Mouse (Mus musculus) midbrain, embryonic 16.5 days (tissue): ENCODE data around the gene Gimd1. TPM values are rescaled to one million over a fixed set of nuclear protein-coding genes. Genes with fewer than 3 reads are reported as not detected.

Experiments
- ATAC-seq: fragments of 200-750 bp; cut with Nextera tagmentation; 2 replicates; pipeline ENCODE4 v1.8.0; 2017; ENCODE audit warnings: moderate TSS enrichment
- H3K27ac ChIP-seq: fragments of 300-500 bp; sonication (generic); 2 replicates; pipeline ENCODE4 v1.5.1; 2014; ENCODE audit warnings: mild to moderate bottlenecking, low read length, mixed read lengths
- H3K27me3 ChIP-seq: fragments of 300-500 bp; sonication (generic); 2 replicates; pipeline ENCODE4 v1.6.1; 2014; ENCODE audit warnings: low read depth, low read length, mixed read lengths; ENCODE audit not compliant: control insufficient read depth, insufficient read depth
- H3K36me3 ChIP-seq: fragments of 300-500 bp; sonication (generic); 2 replicates; pipeline ENCODE4 v1.6.1; 2014; ENCODE audit warnings: mild to moderate bottlenecking, low read length, moderate library complexity, mixed read lengths; ENCODE audit not compliant: control insufficient read depth, insufficient read depth
- H3K4me1 ChIP-seq: fragments of 300-500 bp; sonication (generic); 2 replicates; pipeline ENCODE4 v1.6.1; 2014; ENCODE audit warnings: mild to moderate bottlenecking, low read length, mixed read lengths; ENCODE audit not compliant: control insufficient read depth, insufficient read depth
- H3K4me2 ChIP-seq: fragments of 300-500 bp; sonication (generic); 2 replicates; pipeline ENCODE4 v1.6.1; 2014; ENCODE audit warnings: mild to moderate bottlenecking, low read length, mixed read lengths
- H3K4me3 ChIP-seq: fragments of 300-500 bp; sonication (generic); 2 replicates; pipeline ENCODE4 v1.5.1; 2014; ENCODE audit warnings: low read depth, mild to moderate bottlenecking, low read length, moderate library complexity, mixed read lengths
- H3K9ac ChIP-seq: fragments of 300-500 bp; sonication (generic); 2 replicates; pipeline ENCODE4 v1.6.1; 2014; ENCODE audit warnings: low read depth, low read length, mixed read lengths
- H3K9me3 ChIP-seq: fragments of 300-500 bp; sonication (generic); replicated peaks from 2 replicates; pipeline ENCODE4 v1.6.1; 2014; ENCODE audit warnings: mild to moderate bottlenecking, low read length, mixed read lengths; ENCODE audit not compliant: control insufficient read depth, poor library complexity, severe bottlenecking
- WGBS: fragments of 180-500 bp; shearing (Covaris S2); extraction: QIAGEN DNeasy Blood & Tissue Kit; methylation state at CpG from one replicate; pipeline ENCODE4 v1.1.7; 2014; 5-methylcytosine and 5-hydroxymethylcytosine counted together
- polyA plus RNA-seq: library from polyadenylated mRNA; unstranded; fragments of >200 nt; fragmentation: Nextera tagmentation; extraction: Ambion mirVana; gene quantifications from 2 replicates; pipeline ENCODE4 v1.2.1, GENCODE M21; 2015

Gene Gimd1
- polyA plus RNA-seq, 1 experiment from 2014 or later, result not detected

DNA sequence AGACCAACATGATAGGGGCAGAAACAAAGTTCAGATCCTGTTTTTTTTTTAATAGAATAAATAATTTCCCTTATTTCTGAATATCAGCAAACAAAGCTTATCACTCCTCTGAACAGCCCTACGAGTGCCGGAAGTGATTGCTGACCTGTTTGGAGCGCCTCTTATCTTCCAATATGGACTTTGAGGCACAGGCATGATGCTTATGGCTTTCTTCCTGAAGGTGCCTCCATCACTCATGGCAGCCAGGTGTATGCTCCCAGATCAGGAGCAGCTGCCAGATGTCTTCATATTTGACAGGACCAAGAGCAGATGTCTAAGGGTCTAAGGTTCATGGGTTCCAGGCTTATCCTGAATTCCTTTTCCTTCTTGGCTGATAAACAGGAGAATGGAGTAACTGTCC is 7.5 kb downstream of the Gimd1 start:
- ATAC-seq, result no peak
- Histone ChIP-seq H3K9me3 (no peaks in the 10 kb centered on the region), H3K36me3 (no peaks in the 10 kb centered on the region), H3K9ac (no peak overlapping the region), H3K27ac (no peak overlapping the region), H3K27me3 (no peaks in the 10 kb centered on the region), H3K4me1 (no peaks in the 10 kb centered on the region), H3K4me2 (no peak overlapping the region), H3K4me3 (no peak overlapping the region)
- 94% methylated on average over 3 of the region's 3 CpGs for WGBS

- no peak for ATAC-seq
- H3K27ac ChIP-seq, result no peak overlapping the region
- no peak overlapping the region for H3K4me2 ChIP-seq
- no peaks in the 10 kb centered on the region for H3K9me3 ChIP-seq
- no peaks in the 10 kb centered on the region for H3K27me3 ChIP-seq
- H3K4me1 ChIP-seq, result no peaks in the 10 kb centered on the region
- 93% methylated on average over 4 of the region's 4 CpGs for WGBS
- no peak overlapping the region for H3K9ac ChIP-seq
- no peaks in the 10 kb centered on the region for H3K36me3 ChIP-seq
- H3K4me3 ChIP-seq, result no peak overlapping the region
These were observed 14.5 kb downstream of the Gimd1 start for GRCm38 (mm10) chr3:132644071-132644470.

DNA sequence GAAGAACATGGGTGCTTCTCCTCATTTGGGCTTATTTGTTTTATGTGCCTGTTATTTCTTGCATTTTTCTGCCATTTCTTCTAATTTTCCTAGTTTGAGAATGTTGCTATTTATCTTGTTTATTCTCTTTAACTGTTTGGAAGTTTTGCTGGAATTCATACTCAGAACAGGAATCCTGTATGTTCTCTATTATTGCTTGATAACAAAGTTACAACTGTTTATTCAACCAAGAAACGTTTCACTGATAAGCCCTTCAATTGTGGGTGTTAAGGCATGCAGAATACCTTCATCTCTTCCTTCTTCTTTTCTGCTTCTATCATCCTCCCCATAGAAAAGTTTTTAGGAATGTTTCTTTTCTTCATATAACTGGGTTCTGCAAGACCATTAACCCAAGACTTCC is 17.2 kb downstream of the Gimd1 start:
- Histone ChIP-seq H3K27me3 (no peaks in the 10 kb centered on the region), H3K27ac (no peak overlapping the region), H3K9ac (no peak overlapping the region), H3K9me3 (no peaks in the 10 kb centered on the region), H3K4me3 (no peak overlapping the region), H3K4me2 (no peak overlapping the region), H3K36me3 (no peaks in the 10 kb centered on the region), H3K4me1 (no peaks in the 10 kb centered on the region)
- WGBS, result 52% methylated on average over 1 of the region's 1 CpGs
- ATAC-seq, result no peak

GRCm38 (mm10) chr3:132649368-132649767 is 19.7 kb downstream of the Gimd1 start:
- H3K4me1 ChIP-seq, result no peaks in the 10 kb centered on the region
- H3K36me3 ChIP-seq, result no peaks in the 10 kb centered on the region
- no peak overlapping the region for H3K4me2 ChIP-seq
- ATAC-seq, result no peak
- no peak overlapping the region for H3K9ac ChIP-seq
- no peaks in the 10 kb centered on the region for H3K27me3 ChIP-seq
- 87% methylated on average over 7 of the region's 7 CpGs for WGBS
- no peak overlapping the region for H3K4me3 ChIP-seq
- H3K27ac ChIP-seq, result no peak overlapping the region
- no peaks in the 10 kb centered on the region for H3K9me3 ChIP-seq

DNA sequence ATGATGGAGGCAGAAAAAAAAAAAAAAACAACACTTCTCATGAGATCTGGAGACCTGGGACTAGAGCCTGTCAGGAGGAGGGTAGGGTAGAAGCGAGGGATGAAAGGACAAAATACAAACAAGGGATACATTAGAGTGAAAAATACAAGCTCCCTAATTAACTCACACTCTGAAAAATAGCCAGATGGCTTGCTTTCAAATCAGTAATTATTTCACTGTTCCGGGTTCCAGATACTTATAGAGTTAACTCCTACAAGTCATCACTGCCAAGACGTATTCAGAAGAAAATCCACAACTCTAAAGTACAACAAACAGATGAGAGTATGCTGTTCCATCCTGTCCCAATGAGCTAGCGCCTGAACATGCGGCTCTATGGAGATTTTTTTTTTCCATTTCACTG is 20.6 kb downstream of the Gimd1 start:
- no peak overlapping the region for H3K4me3 ChIP-seq
- no peak overlapping the region for H3K4me2 ChIP-seq
- ATAC-seq, result no peak
- H3K27ac ChIP-seq, result no peak overlapping the region
- H3K9me3 ChIP-seq, result no peaks in the 10 kb centered on the region
- no peaks in the 10 kb centered on the region for H3K36me3 ChIP-seq
- H3K4me1 ChIP-seq, result no peaks in the 10 kb centered on the region
- no peaks in the 10 kb centered on the region for H3K27me3 ChIP-seq
- 87% methylated on average over 5 of the region's 5 CpGs for WGBS
- no peak overlapping the region for H3K9ac ChIP-seq

- Histone ChIP-seq H3K4me1 (no peaks in the 10 kb centered on the region), H3K9ac (no peak overlapping the region), H3K9me3 (no peaks in the 10 kb centered on the region), H3K4me2 (no peak overlapping the region), H3K27ac (no peak overlapping the region), H3K36me3 (no peaks in the 10 kb centered on the region), H3K4me3 (no peak overlapping the region), H3K27me3 (no peaks in the 10 kb centered on the region)
- no peak for ATAC-seq
- 88% methylated on average over 3 of the region's 3 CpGs for WGBS
These were observed 22.2 kb downstream of the Gimd1 start for GRCm38 (mm10) chr3:132651776-132652175.

DNA sequence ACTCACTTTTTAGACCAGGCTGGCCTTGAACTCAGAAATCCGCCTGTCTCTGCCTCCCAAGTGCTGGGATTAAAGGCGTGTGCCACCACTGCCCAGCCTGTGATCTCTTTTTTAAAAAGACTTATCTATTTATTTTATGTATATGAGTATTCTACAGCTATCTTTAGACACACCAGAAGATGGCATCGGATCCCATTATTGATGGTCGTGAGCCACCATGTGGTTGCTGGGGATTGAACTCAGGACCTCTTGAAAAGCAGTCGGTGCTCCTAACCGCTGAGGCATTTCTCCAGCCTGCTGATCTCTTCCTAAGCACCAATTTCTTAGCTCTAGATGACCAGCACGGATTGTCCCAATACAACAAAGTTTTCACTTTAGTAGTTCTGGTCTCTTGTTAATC is 24.3 kb downstream of the Gimd1 start:
- H3K4me2 ChIP-seq, result no peak overlapping the region
- no peak overlapping the region for H3K27ac ChIP-seq
- H3K9me3 ChIP-seq, result no peaks in the 10 kb centered on the region
- no peak overlapping the region for H3K9ac ChIP-seq
- 82% methylated on average over 7 of the region's 7 CpGs for WGBS
- no peaks in the 10 kb centered on the region for H3K4me1 ChIP-seq
- H3K4me3 ChIP-seq, result no peak overlapping the region
- ATAC-seq, result no peak
- H3K27me3 ChIP-seq, result no peaks in the 10 kb centered on the region
- no peaks in the 10 kb centered on the region for H3K36me3 ChIP-seq

DNA sequence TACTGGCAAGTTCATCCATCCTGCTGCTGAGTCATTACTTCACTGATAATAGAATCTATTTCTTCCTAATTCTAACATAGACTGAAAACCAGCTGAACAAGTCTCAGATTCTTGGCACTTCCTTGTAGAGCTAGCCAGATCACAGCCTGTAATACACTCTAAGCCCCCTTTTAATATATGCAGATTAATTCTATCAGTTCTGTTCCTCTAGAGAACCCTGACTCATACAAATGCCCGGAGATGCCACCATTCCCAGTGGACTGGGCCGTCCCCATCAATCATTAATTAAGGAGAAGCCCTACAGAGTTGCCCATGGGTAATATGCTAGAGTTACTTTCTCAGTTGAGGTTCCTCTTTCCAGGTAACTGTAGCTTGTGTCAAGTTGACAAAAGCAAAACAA is 26.3 kb downstream of the Gimd1 start:
- peaks cover 6% of the 10 kb centered on the region for H3K36me3 ChIP-seq
- ATAC-seq, result no peak
- no peak overlapping the region for H3K9ac ChIP-seq
- H3K4me1 ChIP-seq, result no peaks in the 10 kb centered on the region
- H3K4me3 ChIP-seq, result no peak overlapping the region
- no peaks in the 10 kb centered on the region for H3K27me3 ChIP-seq
- 59% methylated on average over 2 of the region's 2 CpGs for WGBS
- no peak overlapping the region for H3K27ac ChIP-seq
- no peaks in the 10 kb centered on the region for H3K9me3 ChIP-seq
- no peak overlapping the region for H3K4me2 ChIP-seq

DNA sequence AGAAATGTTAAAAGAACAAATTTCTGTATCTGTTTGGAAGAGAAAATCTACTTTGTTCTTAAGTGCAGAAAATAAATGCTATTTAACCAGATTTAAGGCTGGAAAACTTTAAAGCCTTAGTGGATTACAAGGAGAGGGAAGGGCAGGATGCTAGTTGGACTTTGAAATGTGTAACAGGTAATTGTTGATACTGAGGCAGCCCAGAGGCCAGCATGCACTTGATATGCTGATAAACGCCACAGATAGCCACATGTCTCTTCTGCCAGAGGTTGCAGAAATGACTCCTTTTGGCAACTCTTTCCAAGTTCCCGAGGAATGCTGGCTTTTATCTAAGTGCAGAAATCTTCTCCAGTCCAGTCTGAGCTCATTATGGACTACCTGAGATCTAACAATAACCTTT is 47.9 kb downstream of the Gimd1 start:
- 77% methylated on average over 2 of the region's 2 CpGs for WGBS
- Histone ChIP-seq H3K4me1 (peaks cover 6% of the 10 kb centered on the region), H3K9me3 (no peaks in the 10 kb centered on the region), H3K36me3 (peaks cover 5% of the 10 kb centered on the region; the same call in 1 of the 2 replicates), H3K4me3 (no peak overlapping the region), H3K27me3 (no peaks in the 10 kb centered on the region), H3K4me2 (no peak overlapping the region), H3K27ac (no peak overlapping the region), H3K9ac (no peak overlapping the region)
- no peak for ATAC-seq
